Mouse (Mus musculus): Measurements from ENCODE around the gene Atoh8. TPM values are rescaled to one million over a fixed set of nuclear protein-coding genes. Genes with fewer than 3 reads are reported as not detected.

Atoh8 gene
- total RNA-seq, 1 experiment from 2014 or later = 5.7 TPM

DNA sequence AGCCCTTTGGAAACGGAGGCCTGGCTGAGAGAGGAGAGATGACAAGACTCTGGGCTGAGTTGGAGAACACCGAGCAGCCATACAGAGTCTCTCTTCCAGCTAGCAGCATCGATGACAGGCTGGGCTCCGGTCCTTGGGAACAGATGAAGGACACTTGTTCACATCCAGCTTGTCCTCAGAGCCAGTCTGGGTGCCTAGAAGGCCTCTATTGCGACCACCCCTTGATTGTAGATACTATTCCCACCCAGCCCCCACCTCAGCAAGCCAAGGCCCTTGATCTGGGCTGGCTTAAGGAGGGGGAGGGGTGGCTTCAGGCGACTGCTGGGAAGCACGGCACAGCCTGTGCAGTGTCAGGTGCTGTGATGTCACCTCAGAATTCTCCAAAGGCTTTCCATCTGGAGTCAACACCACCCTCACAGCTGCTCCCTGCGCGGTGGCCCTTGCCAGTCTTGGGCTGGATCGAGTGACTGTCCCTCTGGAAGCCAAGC is 19.3 kb upstream of the Atoh8 start:
- DNase-seq = peak; percentile 23

DNA sequence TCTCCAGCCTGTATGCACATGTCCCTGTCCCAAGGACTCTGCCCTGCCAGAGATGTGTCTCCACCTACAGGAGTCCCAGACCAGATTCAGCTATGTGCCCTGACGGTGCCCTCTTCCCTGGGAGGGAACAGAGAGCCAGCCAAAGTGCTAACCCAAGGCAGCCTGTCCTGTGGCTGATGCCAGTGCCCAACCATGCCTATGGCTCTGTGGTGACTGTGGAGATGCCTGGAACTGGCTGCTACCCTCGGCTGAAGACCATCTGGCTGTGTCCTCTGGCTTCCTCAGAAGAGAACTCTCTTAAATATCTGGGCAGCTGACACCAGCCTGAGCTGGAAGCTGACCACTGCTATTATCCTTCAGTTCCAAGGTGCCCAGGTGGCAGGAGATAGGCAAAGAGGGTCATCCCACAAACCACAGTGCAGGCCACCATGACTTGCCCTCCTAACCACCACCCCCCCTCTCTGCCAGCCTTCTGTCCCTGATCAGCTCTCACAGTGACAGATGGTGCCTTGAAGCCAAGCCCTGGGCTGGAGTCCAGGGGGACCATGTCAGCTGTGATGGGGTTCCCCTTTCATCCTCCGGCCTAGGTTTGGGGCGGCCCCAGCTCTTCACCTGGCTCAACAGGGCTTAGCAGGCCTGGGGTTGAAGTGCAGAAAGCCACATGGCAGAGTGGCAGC is 18.7 kb upstream of the Atoh8 start:
- DNase-seq = peak; percentile 33

DNA sequence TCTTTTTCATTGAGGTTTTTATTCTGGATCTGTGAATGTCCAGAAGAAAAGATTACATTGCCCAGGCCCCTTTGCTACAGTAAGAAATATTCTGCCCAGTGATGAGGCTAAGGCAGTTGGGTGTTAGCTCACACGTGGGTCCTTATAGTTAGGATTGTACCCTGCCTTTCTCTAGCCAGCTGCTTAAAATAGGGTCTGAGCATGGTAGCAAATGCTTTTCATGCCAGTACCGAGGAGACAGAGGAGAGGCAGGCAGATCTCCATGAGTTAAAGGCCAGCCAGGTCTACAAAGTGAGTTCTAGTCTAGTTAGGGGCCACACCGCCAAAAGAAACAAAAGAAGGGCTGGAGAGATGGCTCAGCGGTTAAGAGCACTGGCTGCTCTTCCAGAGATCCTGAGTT is 17.8 kb upstream of the Atoh8 start:
- DNase-seq = no peak

DNA sequence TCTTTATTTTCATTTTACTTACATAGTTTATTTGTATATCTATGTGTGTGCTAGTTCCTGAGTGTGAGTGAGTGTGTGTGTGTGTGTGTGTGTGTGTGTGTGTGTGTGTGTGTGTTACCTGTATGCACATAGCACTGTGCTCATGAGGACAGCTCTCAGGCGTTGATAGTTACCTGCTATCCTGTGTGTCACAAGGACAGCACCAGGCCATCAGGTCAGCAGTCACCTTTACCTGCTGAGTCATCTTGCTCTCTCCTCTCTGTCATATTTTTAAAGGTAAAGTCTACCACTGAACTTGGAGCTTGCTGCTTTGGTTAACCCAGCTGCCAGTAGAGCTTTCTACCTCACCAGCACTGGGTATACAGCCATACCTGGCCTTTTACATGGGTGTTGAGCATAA is 17.1 kb upstream of the Atoh8 start:
- DNase-seq = no peak

DNA sequence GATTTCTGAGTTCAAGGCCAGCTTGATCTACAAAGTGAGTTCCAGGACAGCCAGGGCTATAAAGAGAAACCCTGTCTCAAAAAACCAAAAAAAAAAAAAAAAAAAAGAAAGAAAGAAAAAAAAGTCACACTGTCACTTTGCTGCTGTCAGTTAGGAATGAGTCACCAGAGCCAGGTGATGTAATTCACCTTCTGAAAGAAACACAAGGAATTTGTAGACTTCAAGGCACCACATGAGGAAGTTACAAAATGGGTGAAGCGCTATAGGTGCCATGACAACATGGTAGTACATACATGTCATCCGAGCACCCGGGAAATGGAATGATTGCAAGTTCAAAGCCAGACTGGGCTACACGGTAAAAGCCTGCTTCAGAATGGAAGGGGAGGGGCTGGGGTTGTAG is 14.6 kb upstream of the Atoh8 start:
- no peak for DNase-seq

DNA sequence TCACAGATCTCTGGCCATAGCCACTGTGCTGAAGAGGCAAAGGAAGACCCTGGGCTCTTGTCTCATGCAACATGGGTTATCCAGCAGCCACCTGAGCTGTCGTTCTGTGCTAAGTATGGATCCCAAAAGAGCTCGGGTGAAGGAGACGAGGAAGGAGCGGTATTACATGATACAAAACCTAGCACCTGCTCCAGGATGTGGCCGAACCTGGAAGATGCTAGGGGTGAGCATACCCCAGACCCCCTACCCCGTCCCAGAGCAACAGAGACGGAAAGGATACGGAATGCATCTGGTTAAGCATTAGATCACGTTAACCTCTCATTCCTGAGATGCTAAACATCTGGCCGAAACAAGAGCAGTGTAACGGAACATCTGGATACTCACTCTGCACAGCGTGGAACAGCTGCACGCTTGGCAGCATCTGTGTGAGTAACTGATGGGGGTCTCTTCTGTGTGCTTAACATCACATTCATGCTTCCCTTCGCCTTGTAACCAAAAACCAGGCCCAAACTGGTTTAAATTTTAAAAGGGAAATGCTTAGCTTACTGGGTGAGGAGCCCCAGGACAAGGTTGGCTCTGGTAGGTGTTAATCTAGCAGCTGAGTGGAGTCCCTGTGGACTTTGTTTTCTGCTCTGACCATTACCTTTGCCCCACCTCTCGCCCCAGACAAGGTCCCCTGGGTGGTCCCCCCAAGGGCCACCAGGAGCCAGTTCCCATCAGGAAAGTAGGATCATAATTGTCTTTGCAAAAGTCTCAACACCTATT is 13.0 kb upstream of the Atoh8 start:
- no peak for DNase-seq

DNA sequence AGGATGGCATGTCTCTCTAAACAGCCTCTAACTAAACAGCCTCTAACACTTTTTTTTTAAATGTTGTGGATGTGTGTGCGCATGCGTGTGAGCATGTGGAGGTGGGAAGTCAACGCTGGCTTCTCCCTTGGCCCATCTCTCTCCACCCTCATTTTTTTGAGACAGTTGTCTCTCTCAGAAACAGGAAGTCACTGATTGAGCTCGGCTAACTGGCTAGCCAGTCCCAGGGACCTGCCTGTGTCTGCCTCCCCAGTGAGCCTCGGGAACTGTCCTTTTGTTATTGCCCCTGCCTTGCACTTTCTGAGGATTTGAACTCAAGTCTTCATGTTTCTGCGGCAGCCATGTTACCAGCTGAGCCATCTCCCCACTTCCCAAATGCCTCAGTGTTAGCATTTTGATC is 10.9 kb upstream of the Atoh8 start:
- DNase-seq = no peak

DNA sequence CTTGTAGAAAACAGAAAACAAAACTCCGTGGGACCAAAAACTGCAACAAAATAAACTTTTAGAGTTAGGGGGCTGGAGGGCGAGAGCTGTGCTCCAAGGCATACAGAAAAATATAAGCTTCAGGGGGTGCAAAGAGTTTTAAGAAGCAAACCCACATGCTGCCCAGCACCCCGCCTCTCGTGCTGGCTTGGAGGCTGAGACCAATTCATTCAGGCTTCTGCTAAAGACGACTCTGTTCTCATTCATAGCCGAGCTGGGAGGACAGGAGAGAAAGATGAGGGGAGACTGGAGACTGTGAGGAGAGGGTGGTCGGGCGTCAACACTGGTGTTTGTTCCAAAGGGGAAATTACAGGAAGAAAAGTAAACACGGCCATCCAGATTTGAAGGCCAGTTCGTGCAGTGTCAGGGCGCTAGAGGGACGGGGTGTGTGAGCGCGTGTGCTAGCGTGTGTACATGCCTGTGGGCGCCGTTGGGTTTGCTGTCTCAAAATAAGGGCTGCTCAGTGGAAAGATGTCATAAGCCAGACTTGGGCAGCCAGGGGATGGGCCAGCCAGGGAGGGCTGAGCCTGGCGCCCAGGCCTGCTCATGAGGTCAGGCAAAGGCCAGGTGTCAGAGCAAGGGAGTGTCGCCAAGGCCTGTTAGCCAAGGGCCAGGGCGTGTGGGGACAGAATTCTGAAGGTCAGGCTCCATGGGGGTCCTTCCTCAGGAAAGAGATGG is 9.3 kb upstream of the Atoh8 start:
- peak; percentile 31 for DNase-seq

DNA sequence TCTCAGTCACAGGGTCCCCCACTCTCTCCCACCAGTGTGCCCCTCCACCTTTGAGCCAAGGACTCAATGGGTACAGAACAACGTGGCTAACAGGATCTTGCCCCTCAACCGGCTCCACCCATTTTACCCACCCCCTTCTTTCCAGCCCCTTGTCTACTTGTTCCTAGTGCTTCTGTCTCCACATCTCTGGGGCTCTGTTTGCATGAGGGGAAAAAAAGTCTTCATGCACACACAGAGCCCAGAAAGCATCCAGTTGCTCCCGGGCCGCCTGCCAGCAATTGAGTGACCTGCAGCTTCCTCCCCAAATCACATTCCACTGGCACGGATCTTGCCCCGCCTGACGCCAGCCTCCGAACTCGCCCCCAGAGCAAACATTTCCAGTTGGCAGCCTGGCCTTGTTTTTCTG is 8.8 kb upstream of the Atoh8 start:
- DNase-seq = peak; percentile 92

DNA sequence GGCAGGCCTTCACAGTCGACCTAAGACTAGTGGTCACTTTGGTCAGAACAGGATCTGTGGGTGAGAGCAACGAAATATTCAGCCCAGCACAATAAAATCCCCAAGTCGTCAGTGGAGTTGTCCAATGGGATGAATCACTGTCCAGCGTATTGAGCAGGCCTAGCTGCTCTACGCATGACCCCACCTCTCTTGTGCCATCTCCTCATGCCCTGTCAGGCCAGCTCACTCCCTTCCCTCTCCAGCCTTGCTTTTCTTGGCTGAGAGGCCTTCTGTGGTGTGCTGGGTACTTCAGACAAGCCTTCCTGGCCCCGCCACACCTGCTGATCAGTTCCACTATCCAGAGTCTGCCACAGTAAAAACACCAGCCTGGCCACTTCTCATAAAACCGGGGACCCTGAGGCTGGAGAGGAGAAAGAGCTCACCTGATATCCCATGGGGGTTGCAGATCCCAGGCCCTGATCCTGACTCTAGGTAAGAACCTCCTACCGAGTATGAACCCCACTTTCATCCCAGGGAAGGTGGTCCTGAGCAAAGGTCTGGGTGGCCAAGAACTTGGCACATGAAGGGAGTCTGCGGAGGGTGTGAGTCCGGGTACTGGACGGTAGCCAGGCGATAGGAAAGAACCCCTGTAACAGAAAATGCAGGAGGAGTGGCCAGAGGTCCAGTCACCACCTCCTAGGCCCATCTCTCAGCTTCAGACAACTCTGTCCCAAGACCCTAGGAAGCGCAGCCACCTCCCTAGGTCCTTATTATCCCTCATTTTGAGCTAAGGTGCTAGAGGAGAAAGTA is 7.3 kb upstream of the Atoh8 start:
- peak; percentile 23 for DNase-seq

DNA sequence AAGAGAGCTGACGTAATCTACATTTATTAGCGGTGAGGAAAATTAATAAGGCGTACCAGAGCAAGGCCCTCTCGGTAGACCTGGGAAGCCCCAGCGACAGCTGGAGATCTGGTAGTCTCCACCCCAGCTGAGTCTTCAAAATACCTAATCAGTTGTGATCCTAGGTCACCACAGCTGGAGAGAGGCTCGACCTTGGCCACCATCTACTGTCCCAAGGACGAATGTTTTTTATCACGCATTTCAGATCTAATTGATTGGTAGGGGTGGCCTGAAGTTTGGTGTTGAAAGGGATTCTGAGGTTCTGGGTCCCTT is 6.4 kb upstream of the Atoh8 start:
- peak; percentile 37 for DNase-seq

DNA sequence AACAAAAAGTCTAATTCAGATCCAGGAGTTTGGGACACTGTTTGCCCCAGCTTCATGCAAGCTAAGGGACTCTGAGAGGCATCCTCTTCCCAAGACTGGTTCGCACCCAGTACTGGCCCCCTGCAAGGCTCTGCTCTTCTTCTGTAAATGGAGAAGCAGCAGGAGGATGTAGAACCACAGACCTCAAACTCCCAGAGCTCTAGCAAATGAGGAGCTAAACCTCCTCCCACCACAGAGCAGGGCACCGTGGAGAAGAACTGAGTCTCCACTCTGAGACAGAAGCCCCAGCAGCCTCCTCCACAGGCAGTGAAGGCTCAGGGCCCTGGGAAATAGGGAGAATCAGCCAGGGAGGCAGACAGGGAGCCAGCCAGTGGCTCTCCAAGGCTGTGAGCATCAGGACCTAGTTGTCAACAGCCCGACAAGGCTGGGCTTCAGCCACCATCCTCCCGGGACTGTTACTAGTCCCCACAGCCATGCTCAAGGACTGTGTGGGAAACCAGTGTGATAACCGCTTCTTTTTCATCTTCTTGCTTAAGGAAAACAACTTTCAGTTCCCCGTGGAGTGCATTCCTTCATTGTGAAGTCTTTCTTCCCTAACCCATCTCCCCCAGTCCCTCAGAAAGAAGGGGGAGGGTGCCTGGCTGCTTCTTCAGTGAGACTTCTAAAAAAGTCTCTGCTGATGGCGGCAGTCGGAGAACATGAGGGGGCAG is 5.9 kb upstream of the Atoh8 start:
- DNase-seq = peak; percentile 25

DNA sequence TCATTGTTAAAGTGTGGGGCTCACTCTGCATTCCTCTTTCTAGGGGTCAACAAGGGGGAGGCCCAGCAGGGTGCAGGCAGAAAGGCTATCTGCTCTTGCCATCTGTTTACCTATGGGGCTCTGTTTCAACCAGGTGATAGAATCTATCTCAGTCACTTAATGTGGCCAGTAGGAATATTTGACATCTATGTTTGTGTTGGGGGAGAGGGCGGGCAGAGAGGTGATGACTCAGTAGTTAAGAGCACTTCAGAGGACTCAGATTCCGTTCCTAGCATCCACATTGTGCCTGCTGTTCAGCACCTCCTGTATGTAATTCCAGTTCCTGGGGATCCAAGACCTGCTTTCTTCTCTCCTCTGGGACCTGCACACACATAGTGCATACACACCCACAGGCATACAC is 4.7 kb upstream of the Atoh8 start:
- DNase-seq = no peak

DNA sequence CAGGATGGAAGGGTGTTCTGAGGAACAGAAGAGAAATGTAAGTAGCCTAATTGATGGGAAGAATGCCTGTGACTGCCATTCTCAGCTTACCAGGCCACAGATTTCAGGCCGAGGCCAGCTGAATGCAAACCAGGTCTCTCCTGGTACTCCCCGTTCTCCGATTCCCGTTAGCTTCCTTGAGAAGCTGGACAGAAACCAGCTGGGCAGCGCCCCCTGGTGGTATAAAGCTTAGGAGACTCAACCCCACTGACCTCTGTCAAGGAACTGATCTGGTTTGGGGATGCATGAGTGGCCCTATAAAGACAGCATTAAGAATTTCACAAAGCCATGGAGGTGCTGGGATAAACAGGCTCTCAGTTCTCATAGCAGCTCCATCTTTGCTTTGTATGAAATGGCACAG is 1.7 kb upstream of the Atoh8 start:
- peak; percentile 94 for DNase-seq

DNA sequence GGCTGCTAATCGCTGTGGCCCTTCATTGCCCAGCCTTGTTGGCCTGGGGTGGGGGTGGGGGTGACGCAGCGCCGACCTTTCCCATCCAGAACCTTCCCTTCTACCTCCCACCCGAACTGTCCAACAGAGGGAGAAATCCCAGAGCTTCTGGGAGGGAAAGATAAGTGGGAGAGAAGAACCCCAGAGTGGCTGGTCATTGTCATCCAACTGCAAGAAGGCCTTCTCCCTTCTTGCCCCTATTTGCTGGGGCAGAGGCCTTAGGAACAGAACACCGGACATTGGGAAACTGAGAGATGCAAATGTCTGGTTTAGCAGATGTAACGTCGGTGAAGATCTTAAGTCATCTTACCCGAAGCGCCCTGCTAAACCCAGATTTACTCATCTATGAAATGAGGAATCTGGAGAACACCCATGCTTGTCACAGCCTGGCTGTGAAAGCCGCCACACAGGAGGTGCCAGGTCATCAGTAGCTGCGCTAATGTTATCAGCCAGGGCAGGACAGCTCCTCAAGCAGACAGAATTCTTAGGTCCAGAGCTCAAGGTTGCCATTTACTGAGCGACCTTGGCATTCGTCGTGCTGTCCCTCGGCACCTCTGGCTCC is 530 bp upstream of the Atoh8 start:
- DNase-seq = no peak

DNA sequence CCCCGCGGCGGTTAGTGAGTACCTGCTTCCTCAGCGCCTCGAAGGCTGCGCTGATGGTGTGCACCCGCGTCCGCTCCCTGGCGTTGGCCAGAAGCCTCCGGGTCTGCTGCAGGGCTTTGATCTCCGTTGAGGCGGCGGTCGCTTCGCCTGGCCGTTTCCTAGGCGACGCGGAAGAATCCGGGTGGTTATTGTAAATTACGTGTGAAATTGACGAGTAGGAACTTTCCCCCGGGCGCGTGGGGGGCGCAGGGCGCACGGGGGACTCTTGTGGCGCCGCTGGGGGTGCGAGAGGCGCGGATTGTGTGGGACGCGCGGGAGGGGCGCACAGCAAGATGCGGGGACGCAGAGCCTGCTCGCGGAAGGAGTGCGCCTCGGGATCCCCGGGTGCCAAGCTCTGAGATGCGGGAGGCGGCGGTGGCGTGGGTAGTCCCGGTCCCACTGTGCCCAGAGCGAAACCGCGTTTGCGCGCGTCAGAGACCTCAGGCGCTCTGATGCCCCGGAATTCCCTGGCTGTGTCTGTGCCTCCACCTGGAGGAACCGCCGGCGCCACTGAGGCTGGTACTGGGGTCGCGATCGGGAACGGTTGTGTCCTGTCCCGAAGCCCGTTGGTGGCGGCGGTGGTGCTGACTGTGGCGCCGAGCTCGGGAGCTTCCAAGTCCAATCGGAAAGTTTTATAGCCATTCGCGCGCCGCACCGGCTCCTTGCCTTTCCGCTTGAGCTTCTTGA is 842 bp downstream of the Atoh8 start:
- DNase-seq = peak; percentile 66

DNA sequence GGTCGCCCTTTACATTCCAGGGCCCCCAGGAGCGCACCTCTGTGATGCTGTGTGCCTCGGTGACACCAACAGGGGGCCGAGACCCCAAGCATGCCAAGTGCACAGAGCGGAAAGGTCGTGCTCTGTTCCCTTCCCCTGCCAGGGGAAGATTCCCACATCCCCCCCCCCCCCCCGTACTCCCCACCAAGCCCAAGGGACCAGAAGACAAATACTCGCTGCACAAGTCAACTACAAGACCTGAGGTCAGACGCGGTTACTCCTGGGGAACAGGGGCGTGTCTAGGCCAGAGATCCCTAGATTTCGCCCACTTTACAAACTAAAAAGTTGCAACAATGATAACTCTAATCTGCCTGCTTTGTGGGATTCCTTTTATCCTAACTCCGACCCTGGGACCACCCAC is 1.4 kb downstream of the Atoh8 start:
- no peak for DNase-seq

DNA sequence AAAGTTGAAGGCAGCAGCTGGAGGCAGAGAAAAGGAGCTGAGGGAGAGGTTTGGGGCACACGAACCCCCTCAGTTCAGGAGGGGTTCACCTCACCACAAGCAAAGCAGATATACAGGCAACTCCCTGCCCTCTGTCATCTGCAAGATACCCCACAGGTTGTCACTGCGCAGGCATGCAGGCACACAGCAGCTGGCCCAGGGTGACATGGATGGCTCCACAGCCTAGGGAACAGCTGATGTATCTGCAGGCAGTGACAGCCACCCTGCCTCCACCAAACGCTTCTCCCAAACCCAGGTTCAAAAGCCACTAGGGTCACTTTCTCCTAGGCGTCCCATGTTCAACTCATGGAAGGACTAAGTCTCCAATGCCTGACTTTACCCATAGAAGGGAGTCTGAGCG is 2.5 kb downstream of the Atoh8 start:
- no peak for DNase-seq

DNA sequence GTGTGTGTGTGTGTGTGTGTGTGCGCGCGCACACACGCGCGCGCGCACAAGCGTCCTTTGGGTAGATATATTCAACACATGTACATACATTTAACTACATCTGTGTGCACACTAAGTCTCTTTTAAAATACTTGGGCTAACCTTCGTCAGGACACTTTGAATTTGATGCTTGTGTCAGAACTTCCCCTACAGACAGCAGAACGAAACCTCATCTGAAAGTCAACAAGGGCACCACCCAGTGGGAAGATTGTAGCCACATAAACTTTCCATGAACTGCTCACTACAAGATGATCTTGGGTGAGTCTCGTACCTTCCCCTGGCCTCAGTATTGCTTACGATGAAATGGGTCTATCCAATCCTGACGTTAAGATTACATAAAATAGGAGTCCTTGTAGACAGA is 3.0 kb downstream of the Atoh8 start:
- no peak for DNase-seq

DNA sequence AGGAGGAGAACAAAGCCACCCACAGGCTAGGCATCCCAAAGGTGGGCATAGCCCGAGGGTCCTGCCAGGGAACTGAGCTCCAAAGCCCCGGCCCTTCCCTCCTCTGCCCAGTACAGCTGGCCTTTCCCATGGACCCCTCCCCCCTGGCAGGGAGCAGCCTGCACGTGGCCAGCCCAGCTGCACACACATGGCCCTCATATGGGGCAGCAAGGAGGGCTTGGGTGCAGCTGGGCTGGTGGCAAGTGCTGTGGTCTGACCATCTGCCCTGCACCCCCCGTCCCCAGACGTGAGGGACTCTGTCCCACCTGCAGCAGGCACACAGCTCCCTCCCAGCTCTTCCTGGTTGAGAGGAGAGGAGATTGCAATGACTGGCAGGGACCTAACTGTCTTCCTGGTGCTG is 4.5 kb downstream of the Atoh8 start:
- no peak for DNase-seq

All from adrenal gland, postnatal 14 days (tissue).